Mouse (Mus musculus): Measurements from ENCODE around the gene Dbnl. TPM values are rescaled to one million over a fixed set of nuclear protein-coding genes. Genes with fewer than 3 reads are reported as not detected.
A peak's percentile ranks its signal among the peaks of the same experiment; 100 is the strongest.

Dbnl gene
- polyA plus RNA-seq (2015; fragmentation: Nextera tagmentation; extraction: Ambion mirVana): 31.7 and 36.6 TPM in 2 replicates

- peak; percentile 95 for ATAC-seq
- Histone ChIP-seq H3K9me3 (ENCODE audit: low read length) (no peaks in the 10 kb centered on the region), H3K4me3 (ENCODE audit: low read depth, low read length) (peak within 1 kb of the TSS; percentile 75), H3K27ac (ENCODE audit: low read depth) (peak within 1 kb of the TSS; percentile 97), H3K4me1 (ENCODE audit: insufficient read depth) (peaks cover 23% of the 10 kb centered on the region), H3K4me2 (ENCODE audit: low read depth, low read length) (peak within 1 kb of the TSS; percentile 84), H3K27me3 (ENCODE audit: insufficient read depth, low read length) (no peaks in the 10 kb centered on the region), H3K9ac (replicated peaks) (peak within 1 kb of the TSS; percentile 83), H3K36me3 (replicated peaks; ENCODE audit: insufficient read depth, low read length) (peaks cover 16% of the 10 kb centered on the region)
- WGBS (ENCODE audit: insufficient replicate concordance): under 1% methylated on average over 74 of the region's 74 CpGs
- TF ChIP-seq CTCF (IDR thresholded peaks at IDR 0.05; ENCODE audit: low read depth): peak; percentile 92
- TF ChIP-seq EP300 (IDR thresholded peaks at IDR 0.05; ENCODE audit: low read depth): no peak
- DNase-seq: peak; percentile 98
Measured at GRCm38 (mm10) chr11:5788056-5789014, at the start of gene Dbnl. Gene Dbnl (plus strand): TSS chr11:5788488.

- no peak for ATAC-seq
- TF ChIP-seq CTCF (IDR thresholded peaks at IDR 0.05; ENCODE audit: low read depth) (no peak), EP300 (IDR thresholded peaks at IDR 0.05; ENCODE audit: low read depth) (no peak)
- Histone ChIP-seq H3K4me1 (ENCODE audit: insufficient read depth) (peaks cover 18% of the 10 kb centered on the region), H3K27me3 (ENCODE audit: insufficient read depth, low read length) (no peaks in the 10 kb centered on the region), H3K9ac (replicated peaks) (peak overlapping the region; percentile 98; the same call in 1 of the 2 replicates), H3K27ac (ENCODE audit: low read depth) (no peak overlapping the region), H3K4me2 (ENCODE audit: low read depth, low read length) (no peak overlapping the region), H3K36me3 (replicated peaks; ENCODE audit: insufficient read depth, low read length) (no peaks in the 10 kb centered on the region), H3K4me3 (ENCODE audit: low read depth, low read length) (no peak overlapping the region), H3K9me3 (ENCODE audit: low read length) (no peaks in the 10 kb centered on the region)
- no peak for DNase-seq
- 73% methylated on average over 5 of the region's 5 CpGs for WGBS (ENCODE audit: insufficient replicate concordance)
Measured at GRCm38 (mm10) chr11:5738888-5739632, 49.2 kb upstream of the Dbnl start.

- Histone ChIP-seq H3K9ac (replicated peaks) (peak overlapping the region; percentile 98), H3K27ac (ENCODE audit: low read depth) (peak overlapping the region; percentile 93)
Measured at GRCm38 (mm10) chr11:5739846-5740245, 48.4 kb upstream of the Dbnl start.

GRCm38 (mm10) chr11:5740599-5740964 is 47.7 kb upstream of the Dbnl start:
- H3K9me3 ChIP-seq (ENCODE audit: low read length): no peaks in the 10 kb centered on the region
- TF ChIP-seq EP300 (IDR thresholded peaks at IDR 0.05; ENCODE audit: low read depth): no peak
- TF ChIP-seq CTCF (IDR thresholded peaks at IDR 0.05; ENCODE audit: low read depth): no peak
- H3K27ac ChIP-seq (ENCODE audit: low read depth): peak overlapping the region; percentile 93
- peak overlapping the region; percentile 87 for H3K4me3 ChIP-seq (ENCODE audit: low read depth, low read length)
- peak overlapping the region; percentile 90 for H3K4me2 ChIP-seq (ENCODE audit: low read depth, low read length)
- H3K9ac ChIP-seq (replicated peaks): peak overlapping the region; percentile 98
- H3K4me1 ChIP-seq (ENCODE audit: insufficient read depth): peaks cover 13% of the 10 kb centered on the region
- WGBS (ENCODE audit: insufficient replicate concordance): 2% methylated on average over 26 of the region's 26 CpGs
- no peaks in the 10 kb centered on the region for H3K27me3 ChIP-seq (ENCODE audit: insufficient read depth, low read length)
- ATAC-seq (peak; percentile 59), DNase-seq (no peak)
- H3K36me3 ChIP-seq (replicated peaks; ENCODE audit: insufficient read depth, low read length): no peaks in the 10 kb centered on the region

More at GRCm38 (mm10) chr11:5739846-5740245, 48.4 kb upstream of the Dbnl start:
- peak overlapping the region; percentile 87 for H3K4me3 ChIP-seq (ENCODE audit: low read depth, low read length)
- no peaks in the 10 kb centered on the region for H3K9me3 ChIP-seq (ENCODE audit: low read length)
- DNase-seq (no peak), ATAC-seq (no peak)
- H3K4me1 ChIP-seq (ENCODE audit: insufficient read depth): peaks cover 13% of the 10 kb centered on the region
- peak overlapping the region; percentile 90 for H3K4me2 ChIP-seq (ENCODE audit: low read depth, low read length)
- TF ChIP-seq EP300 (IDR thresholded peaks at IDR 0.05; ENCODE audit: low read depth) (no peak), CTCF (IDR thresholded peaks at IDR 0.05; ENCODE audit: low read depth) (no peak)
- no peaks in the 10 kb centered on the region for H3K27me3 ChIP-seq (ENCODE audit: insufficient read depth, low read length)
- 47% methylated on average over 3 of the region's 3 CpGs for WGBS (ENCODE audit: insufficient replicate concordance)
- no peaks in the 10 kb centered on the region for H3K36me3 ChIP-seq (replicated peaks; ENCODE audit: insufficient read depth, low read length)

GRCm38 (mm10) chr11:5740965-5741627 is 47.2 kb upstream of the Dbnl start:
- Histone ChIP-seq H3K36me3 (replicated peaks; ENCODE audit: insufficient read depth, low read length) (no peaks in the 10 kb centered on the region), H3K9ac (replicated peaks) (peak overlapping the region; percentile 98), H3K27ac (ENCODE audit: low read depth) (peak overlapping the region; percentile 93), H3K4me2 (ENCODE audit: low read depth, low read length) (peak overlapping the region; percentile 90), H3K4me3 (ENCODE audit: low read depth, low read length) (peak overlapping the region; percentile 87), H3K4me1 (ENCODE audit: insufficient read depth) (peaks cover 13% of the 10 kb centered on the region), H3K27me3 (ENCODE audit: insufficient read depth, low read length) (no peaks in the 10 kb centered on the region), H3K9me3 (ENCODE audit: low read length) (no peaks in the 10 kb centered on the region)
- peak; percentile 89 for DNase-seq
- WGBS (ENCODE audit: insufficient replicate concordance): under 1% methylated on average over 42 of the region's 50 CpGs
- peak; percentile 98 for ATAC-seq
- no peak for TF ChIP-seq CTCF (IDR thresholded peaks at IDR 0.05; ENCODE audit: low read depth)
- TF ChIP-seq EP300 (IDR thresholded peaks at IDR 0.05; ENCODE audit: low read depth): no peak

Data from liver, postnatal 0 days (tissue).